Mouse (Mus musculus) spleen, postnatal 14 days (tissue): ENCODE measurements around the gene Ociad2.

Source experiments
- DNase-seq, 2 experiments: peaks; one replicate each; pipeline ENCODE4 v3.0.0; 2021 to 2022; ENCODE audit warnings: low spot score in 2 of 2

Gene Ociad2

DNA sequence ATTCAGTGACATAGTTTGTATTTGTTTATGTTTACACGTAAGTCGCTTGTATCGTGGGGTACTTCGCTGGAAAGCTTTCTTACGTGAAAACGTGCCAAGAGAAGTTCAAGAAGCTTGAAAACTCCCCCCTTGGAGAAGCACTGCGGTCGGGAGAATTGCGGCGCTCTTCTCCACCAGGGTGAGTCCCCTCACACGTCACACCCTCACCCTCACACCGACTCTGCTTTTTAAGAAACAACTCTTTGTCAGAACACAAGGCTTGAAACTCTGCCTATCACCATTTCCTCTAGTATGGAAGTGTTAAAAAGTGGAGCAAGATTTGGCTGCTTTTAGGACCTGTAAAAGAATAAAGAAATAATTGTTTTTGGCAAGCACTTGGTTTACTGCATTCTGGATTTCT, 36.3 kb downstream of the Ociad2 start:
- DNase-seq = no peak

DNA sequence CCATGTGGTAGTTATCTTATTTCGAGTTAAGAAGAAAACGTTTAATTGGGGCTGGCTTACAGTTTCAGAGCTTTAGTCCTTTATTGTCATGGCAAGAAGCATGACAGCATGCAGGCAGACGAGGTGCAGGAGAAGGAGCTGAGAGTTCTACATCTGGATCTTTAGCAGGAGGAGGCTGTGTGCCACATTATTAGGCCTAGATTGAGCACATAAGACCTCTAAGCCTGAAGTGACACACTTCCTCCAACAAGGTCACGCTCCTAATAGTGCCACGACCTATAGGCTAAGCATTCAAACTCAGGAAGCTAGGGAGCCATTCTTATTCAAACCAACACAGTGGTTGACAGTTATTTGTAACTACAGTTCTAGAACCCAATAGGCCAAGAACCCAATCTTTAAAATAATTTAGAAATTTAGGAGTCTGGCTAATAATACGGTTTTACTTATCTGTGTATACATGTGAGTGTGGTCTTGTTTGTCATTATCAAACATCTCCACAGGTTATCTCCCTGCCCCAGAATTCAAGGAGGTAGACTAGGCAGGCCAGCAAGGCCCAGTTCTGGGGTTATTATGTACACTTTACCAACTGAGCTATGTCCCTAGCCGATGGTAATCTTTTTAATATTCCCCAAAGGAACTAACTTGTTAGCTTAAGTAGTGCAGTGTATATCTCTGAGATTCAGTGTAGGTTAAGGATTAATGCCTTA, 39.1 kb downstream of the Ociad2 start:
- no peak for DNase-seq

DNA sequence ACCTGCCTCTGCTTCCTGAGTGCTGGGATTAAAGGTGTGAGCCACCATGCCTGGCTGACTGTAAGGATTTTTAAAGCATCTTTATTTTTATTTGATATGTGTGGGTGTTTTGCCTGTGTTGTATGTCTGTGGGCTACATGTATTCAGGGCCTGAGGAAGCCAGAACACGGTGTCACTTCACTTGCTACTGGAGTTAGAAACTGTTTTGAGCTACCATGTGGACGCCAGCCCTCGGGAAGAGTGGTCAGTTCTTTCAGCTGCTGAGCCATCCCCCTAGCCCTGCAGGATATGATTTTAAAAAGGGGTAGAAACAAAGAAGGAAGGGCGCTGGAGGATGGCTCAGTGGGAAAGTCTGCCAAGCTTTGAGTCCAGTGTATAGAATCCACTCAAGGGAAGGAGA, 44.9 kb downstream of the Ociad2 start:
- no peak for DNase-seq

DNA sequence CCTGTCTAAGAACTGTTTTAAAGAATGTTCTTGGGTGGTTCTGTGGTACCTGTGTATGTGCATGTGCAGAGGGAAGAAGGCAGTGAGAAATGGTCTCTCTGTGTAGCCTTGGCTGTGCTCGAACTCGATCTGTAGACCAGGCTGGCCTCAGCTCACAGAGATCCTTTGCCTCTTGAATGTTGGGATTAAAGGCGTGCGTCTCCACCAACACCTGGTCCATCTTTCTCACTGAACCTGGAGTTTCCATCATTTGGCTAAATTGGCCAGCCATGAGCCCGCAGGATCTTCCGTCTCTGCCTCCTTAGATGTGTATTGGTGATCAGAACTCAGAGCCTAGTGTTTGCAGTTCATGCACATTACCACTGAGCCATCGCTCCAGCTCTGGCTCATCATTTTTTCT, 45.8 kb downstream of the Ociad2 start:
- no peak for DNase-seq

DNA sequence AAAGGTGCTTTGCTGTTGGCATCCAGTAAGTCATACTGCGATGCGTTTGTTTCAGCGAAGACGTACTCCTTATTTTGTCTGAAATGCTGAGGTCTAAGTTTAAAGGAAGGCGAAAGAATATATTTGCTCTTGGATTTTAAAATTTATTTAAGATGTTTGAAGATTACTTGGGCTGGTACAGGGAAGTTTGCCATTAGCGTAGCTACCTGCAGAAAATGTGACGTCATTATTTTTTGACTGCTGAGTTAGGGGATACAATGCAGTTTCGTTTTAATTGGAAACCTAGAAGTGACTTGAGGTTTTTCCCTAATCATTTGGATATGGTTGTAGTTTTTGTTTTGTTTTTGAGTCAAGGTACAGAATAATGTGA, 47.4 kb downstream of the Ociad2 start:
- no peak for DNase-seq

DNA sequence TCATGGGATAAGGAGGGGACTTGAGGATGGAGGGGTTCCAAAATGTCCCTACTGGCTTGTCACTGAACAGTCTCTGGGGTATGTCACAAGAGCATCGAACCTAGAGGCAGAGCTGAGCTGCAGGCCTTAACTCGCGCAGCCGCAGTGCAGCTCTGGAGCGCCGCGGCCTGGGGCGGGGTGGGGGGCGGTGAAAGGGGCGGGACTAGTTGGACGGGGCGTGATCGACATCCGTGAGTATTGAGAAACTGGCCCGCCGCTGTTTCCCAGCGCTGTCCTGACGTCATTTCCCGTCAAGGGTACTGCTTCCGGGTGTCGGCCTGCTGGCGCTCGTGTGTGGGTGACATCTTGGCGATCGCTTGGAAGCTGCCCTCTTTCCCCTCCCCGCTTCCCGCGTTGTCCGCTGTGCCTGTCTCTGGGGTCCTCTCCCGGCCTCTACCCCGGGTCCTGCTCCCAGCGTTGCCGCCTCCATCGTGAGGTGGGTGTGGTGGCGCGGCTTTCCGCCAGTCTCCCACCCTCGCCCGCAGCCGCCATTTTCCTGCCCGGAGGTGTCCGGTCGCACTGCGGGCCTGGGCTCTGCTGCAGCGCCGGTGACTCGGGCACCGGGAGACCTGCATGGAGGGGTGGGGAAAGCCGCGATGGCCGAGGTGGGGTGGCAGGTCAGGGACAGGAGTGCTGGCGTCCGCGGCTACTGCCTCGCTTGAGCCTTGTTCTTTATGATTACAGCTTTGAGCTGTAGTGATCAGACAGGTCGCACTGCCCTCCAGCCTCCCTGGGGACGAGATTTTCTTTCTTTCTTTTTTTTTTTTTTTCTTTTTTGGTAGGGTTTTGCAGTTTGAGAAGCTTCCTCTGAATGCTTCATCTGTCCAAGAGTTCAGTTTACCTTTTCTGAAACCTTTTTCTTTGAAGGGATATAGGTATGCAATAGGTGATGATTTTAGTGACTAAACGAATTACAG, 48.0 kb downstream of the Ociad2 start, which contains the start of gene Ociad1:
TSS of gene Ociad1 (plus strand) at position 283 of the 956 bp plus-strand sequence.
- DNase-seq = peak; percentile 86 to 91

DNA sequence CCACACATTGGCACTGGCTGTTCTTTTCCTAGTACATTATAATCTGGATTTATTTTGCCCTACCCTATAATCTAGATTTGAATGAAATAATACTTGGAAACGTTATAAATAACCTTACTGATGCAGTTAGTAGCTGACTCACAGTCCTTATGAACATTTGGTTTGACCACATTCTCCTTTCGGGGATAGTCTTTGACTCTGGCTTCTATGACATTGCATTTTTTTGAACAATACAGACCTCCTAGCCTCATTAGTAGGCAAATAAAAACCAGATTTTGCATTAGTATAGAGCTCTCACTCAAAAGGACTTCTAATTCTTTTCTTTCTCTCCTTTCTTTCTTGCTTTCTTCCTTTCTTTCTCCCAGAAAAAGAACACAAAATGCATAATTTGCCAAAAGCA, 50.9 kb downstream of the Ociad2 start:
- DNase-seq = no peak

DNA sequence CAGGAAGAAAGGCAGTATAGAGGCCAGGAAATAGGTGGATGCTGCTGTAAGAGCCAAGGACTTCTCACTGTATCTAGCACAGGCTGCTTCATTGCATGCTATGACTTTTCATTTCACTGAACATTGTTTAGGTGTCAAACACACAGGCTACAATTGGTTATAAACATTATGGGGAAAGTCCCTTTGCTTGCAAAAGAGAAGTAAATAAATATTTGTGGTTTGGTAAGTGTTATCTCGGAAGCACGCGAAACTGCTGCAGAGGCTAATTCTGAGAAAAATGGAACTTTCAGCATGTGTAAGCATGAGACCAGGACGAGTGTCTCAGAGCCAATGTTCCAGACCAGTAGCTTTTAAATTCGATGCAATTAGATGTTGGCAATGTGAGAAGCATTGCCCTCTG, 54.2 kb downstream of the Ociad2 start:
- no peak for DNase-seq

DNA sequence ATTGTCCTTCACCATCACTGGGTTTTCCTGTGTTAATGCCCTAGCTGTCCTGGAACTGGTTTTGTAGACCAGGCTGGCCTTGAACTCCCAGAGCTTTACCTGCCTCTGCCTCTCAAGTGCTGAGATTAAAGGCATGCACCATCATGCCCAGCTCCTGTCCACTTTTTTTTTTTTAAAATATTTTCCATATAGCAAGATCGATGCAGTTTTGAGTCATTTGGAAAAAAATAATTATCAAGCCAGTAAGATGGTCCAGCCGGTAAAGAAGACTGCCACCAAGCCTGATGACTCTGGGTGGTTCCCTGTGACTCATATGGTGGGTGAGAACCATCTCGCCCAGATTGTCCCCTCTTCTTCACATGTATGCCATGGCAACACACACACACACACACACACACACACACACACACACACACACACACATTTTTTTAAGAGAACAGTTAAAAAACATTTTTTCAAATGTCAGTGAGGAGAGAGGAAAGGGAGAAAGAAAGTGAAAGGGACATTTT, 55.3 kb downstream of the Ociad2 start:
- no peak for DNase-seq

DNA sequence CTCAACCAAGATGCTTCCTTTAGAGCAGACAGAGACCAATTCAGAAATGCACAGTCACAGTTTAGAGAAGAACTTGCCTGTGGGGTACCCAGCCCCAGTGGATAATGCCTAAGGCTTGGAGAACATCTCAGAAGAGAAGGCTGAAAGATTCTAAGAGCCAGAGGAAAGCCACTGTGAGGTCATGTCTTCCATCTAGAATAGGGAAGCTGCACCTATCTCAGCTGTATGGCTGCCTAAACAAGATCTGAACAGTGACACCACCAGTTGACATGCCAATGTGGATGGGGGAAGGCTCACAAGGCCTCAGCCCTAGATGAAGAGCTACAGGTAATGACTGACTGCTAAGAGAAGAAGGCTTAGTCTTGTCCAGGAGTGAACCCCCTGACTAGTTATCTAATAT, 56.8 kb downstream of the Ociad2 start:
- DNase-seq = no peak

DNA sequence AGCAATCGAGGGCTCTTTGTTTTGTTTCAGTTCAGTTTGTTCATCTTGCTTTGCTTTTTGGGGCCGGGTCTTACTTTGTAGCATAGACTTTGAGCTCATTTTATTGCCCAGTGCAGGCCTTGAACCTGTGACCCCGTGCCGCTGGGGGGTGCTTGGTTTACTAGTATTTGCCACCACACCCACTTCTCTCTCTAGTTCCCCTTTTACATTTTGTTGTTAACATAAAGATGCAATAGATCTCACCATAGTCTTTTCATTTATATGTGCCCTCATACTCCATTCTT, 60.3 kb downstream of the Ociad2 start:
- no peak for DNase-seq

DNA sequence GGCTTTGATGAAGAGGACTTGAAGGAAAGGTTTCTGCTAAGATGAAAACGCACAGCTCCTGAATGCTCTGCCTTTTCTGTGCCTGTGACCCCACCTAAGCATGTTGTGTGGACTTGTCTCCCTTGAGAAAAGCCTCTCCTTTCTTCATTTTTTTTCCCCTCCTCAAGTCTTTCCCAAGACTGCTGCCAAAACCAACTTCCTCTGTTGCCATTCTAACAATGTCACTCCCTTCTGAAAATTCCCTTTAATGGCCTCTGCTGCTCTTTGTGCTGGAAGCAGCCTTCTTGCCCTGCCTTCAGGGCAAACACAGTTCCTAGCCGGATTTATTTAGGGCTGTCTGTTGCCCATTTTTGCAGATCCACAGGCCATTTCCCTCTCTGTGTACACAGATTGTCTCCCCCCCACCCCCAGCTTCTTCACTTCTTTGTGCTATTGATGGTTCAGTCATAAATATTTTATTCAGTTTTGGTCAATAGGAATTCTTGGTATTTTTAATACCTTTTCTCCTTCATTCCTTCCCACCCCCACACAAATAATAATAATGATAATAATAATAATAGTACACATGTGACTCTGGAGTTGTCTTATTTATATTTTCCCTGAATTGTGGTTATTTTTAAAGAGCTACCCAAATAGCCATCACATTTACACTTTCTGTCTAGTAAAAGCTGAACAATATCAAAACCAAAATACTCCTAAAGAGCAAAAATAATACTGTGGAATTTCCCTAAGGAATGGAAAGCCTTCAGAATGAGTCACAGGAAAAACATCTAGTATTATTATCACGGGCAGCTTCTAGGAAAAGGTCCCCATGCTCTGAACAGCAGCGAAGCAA, 60.9 kb downstream of the Ociad2 start:
- DNase-seq = no peak

DNA sequence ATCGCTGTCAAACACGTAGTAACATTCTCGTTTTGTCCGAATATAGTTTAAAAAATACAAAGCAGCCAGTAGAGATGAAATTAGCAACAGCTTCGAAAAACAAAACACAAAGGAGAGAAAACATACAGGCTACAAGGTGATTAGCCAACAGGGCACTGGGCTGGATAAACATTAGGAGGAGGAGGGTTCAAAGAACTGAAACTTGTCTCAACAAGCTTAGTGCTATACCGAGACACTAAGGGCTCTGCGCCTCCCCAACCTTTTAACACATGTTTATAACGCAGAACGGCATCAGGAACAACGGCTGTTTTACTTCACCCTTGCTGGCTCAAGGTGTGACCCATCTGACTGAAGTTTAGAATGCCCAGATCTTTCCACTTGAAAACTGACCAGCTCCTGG, 61.6 kb downstream of the Ociad2 start:
- no peak for DNase-seq

DNA sequence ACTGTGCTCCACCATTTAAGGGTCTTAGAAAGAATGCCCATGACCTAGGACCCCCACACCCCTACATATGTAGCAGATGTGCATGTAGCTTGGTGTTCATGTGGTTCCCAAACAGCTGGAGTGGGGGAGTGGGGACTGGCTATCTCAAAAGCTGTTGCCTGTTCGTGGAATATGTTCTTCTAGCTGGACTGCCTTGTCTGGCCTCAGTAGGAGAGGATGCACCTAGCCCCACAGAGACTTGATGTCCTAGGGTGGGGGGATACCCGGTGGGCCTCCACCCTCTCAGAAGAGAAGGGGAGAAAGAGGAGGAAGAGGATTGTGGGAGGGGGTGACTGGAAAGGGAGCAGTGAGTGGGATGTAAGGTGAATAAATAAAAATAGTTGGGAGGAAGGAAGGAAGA, 65.9 kb downstream of the Ociad2 start:
- no peak for DNase-seq

DNA sequence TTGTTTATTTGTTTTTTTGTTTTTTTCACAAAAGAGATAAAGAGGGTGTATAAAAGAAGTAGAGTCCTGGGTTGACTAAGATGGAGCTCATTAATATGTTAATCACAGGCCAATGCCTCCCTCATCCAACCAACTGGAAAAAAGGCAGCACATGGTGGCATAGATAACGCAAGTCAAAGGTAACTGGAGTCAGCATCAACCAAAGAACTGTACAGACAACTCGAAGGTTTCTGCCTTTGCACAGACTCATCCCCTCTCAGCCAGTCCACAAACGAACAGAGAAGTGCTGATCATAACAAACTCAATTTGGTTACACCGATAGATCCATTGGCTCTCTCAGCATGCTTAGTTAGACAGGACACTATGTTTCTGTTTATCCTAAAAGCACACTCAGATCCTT, 67.7 kb downstream of the Ociad2 start:
- no peak for DNase-seq
